Mouse (Mus musculus) stomach, embryonic 15.5 days (tissue): ENCODE measurements around the gene Myt1. TPM values are rescaled to one million over a fixed set of nuclear protein-coding genes. Genes with fewer than 3 reads are reported as not detected.

Experiments
- ATAC-seq: fragments of 200-750 bp; cut with Nextera tagmentation; 2 replicates; pipeline ENCODE4 v1.8.0; 2017; ENCODE audit warnings: low read depth, moderate number of reproducible peaks, moderate TSS enrichment; ENCODE audit not compliant: insufficient read depth, low FRiP score
- H3K27ac ChIP-seq: fragments of 300-500 bp; sonication (generic); 2 replicates; pipeline ENCODE4 v1.5.1; 2015; ENCODE audit warnings: mild to moderate bottlenecking, inconsistent platforms
- H3K27me3 ChIP-seq: fragments of 300-500 bp; sonication (generic); replicated peaks from 2 replicates; pipeline ENCODE4 v1.6.1; 2015; ENCODE audit warnings: inconsistent platforms
- H3K36me3 ChIP-seq: fragments of 300-500 bp; sonication (generic); 2 replicates; pipeline ENCODE4 v1.6.1; 2015; ENCODE audit warnings: inconsistent platforms
- H3K4me1 ChIP-seq: fragments of 300-500 bp; sonication (generic); 2 replicates; pipeline ENCODE4 v1.6.1; 2015; ENCODE audit warnings: inconsistent platforms
- H3K4me2 ChIP-seq: fragments of 300-500 bp; sonication (generic); 2 replicates; pipeline ENCODE4 v1.6.1; 2015; ENCODE audit warnings: mild to moderate bottlenecking, inconsistent platforms
- H3K4me3 ChIP-seq: fragments of 300-500 bp; sonication (generic); replicated peaks from 2 replicates; pipeline ENCODE4 v1.5.1; 2015; ENCODE audit warnings: inconsistent platforms
- H3K9ac ChIP-seq: fragments of 300-500 bp; sonication (generic); 2 replicates; pipeline ENCODE4 v1.6.1; 2015; ENCODE audit warnings: inconsistent platforms
- H3K9me3 ChIP-seq: fragments of 300-500 bp; sonication (generic); 2 replicates; pipeline ENCODE4 v1.6.1; 2016; ENCODE audit warnings: inconsistent platforms
- WGBS: fragments of 180-500 bp; shearing (Covaris S2); methylation state at CpG from one replicate; pipeline ENCODE4 v1.1.7; 2015; 5-methylcytosine and 5-hydroxymethylcytosine counted together
- polyA plus RNA-seq: library from polyadenylated mRNA; unstranded; fragments of >200 nt; fragmentation: Nextera tagmentation; extraction: Ambion mirVana; gene quantifications from 2 replicates; pipeline ENCODE4 v1.2.1, GENCODE M21; 2015

Gene Myt1
- polyA plus RNA-seq: 2.4 and 2.9 TPM in 2 replicates

DNA sequence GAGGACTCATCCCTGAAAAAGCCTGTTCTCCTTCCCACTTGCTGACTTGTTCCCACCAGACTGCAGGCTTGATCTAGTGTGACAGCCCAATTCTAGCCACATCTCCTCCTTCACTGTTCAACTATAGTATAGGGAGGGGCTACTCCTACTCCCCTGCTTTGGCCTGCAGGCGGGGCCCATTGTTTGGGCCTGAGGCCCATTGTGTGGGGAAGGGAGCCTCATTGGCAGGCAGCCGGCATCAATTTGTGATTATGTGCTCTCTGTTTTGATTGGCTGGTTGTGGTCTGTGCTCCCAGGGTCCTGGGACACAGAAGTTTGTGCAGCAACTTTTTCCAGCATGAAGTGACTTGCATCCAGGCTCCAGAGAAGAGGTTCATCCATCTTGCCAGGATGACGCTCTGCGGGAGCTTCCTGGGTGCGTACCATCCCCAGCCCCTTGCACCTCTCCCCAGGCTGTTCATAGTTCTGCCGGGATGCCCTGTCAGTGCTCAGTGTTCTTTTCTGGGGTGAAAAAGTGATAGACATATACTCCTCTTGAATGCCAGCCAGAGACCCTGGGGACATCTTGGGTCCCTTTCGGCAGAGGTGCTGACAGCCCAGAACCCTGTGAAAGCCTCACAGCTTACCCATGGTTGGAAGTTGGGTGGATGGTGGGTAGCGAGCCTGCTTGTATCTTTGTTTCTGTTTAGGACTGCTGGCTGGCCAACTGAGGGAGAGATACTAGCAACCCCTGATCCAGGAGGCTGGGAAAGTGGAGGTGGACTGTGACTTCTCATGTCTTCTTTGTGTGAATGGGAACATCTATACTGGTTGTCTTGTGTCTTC is at the start of gene Myt1:
Myt1 (plus strand) TSS at position 327 of the 825 bp plus-strand sequence.
- ATAC-seq: no peak
- H3K4me3 ChIP-seq: no peak within 1 kb of the TSS
- no peaks in the 10 kb centered on the region for H3K36me3 ChIP-seq
- no peaks in the 10 kb centered on the region for H3K9me3 ChIP-seq
- H3K4me1 ChIP-seq: no peaks in the 10 kb centered on the region
- no peak within 1 kb of the TSS for H3K4me2 ChIP-seq
- H3K27me3 ChIP-seq: no peaks in the 10 kb centered on the region
- no peak within 1 kb of the TSS for H3K9ac ChIP-seq
- WGBS: 59% methylated on average over 8 of the region's 8 CpGs
- H3K27ac ChIP-seq: no peak within 1 kb of the TSS

DNA sequence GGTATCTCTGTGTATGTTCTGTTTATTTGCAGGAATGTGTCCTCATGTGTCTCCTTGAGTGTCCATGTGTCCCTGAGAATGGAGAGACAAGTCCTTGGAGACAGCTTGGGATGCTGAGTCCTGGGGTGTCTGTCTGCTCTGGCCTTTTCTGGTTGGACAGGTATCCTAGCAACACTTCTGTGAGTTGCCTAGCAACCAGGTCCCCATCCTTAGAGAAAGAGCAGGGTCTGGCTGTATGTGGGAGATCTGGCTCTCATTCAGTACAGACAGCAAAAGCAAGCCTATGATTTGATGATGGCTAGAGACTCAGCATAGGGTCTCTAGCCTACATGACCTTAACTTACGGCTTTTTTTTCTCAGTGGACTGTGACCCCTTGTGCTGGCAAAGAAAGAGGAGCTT is 49.4 kb upstream of the Myt1 start:
- Histone ChIP-seq H3K36me3 (no peaks in the 10 kb centered on the region), H3K27me3 (no peaks in the 10 kb centered on the region), H3K9me3 (no peaks in the 10 kb centered on the region), H3K4me2 (no peak overlapping the region), H3K4me3 (no peak overlapping the region), H3K4me1 (0 out of 2 replicates have a peak, but pooled peaks cover 4% of the 10 kb centered on the region), H3K9ac (no peak overlapping the region), H3K27ac (no peak overlapping the region)
- no peak for ATAC-seq
- WGBS: 84% methylated on average over 1 of the region's 1 CpGs

DNA sequence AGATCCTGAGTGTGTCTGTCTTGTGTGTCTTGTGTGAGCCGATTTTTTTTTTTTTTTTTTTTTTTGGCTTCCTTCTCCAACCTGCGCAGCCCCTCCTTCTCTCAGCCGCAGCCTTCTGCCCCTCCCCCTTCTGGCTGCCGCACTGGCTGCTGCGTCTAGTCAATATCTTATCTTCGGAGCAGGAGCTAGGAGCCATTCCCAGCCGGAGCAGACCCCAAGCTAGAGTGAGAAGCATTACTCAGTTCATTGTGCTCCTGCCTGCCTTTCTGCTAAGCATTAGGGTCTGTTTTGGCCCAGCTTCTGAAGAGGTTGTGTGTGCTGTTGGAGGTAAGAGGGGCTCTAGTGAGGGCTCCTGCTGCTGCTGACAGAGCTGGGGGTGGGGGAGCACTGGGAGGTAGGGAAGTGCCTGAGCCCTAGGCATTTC is 48.2 kb upstream of the Myt1 start, which contains the start of gene Oprl1:
Oprl1 (plus strand) TSS at position 114 of the 424 bp plus-strand sequence.
- Histone ChIP-seq H3K4me3 (peak within 1 kb of the TSS; percentile 17; the same call in 1 of the 2 replicates), H3K27me3 (no peaks in the 10 kb centered on the region), H3K36me3 (no peaks in the 10 kb centered on the region), H3K27ac (no peak within 1 kb of the TSS), H3K4me1 (0 out of 2 replicates have a peak, but pooled peaks cover 4% of the 10 kb centered on the region), H3K4me2 (peak within 1 kb of the TSS; percentile 39), H3K9ac (no peak within 1 kb of the TSS), H3K9me3 (no peaks in the 10 kb centered on the region)
- peak; percentile 39; the same call in 1 of the 2 replicates for ATAC-seq
- 1% methylated on average over 7 of the region's 7 CpGs for WGBS

- WGBS: 66% methylated on average over 3 of the region's 3 CpGs
- H3K4me2 ChIP-seq: peak overlapping the region; percentile 39
- H3K9ac ChIP-seq: no peak overlapping the region
- 0 out of 2 replicates have a peak, but pooled peaks cover 4% of the 10 kb centered on the region for H3K4me1 ChIP-seq
- H3K27ac ChIP-seq: no peak overlapping the region
- H3K4me3 ChIP-seq: peak overlapping the region; percentile 17; the same call in 1 of the 2 replicates
- no peaks in the 10 kb centered on the region for H3K27me3 ChIP-seq
- 0 out of 2 replicates have a peak, but pooled peaks have one; percentile 27 for ATAC-seq
- H3K36me3 ChIP-seq: no peaks in the 10 kb centered on the region
- H3K9me3 ChIP-seq: no peaks in the 10 kb centered on the region
Observed at GRCm38 (mm10) chr2:181715382-181715781, 47.8 kb upstream of the Myt1 start.

DNA sequence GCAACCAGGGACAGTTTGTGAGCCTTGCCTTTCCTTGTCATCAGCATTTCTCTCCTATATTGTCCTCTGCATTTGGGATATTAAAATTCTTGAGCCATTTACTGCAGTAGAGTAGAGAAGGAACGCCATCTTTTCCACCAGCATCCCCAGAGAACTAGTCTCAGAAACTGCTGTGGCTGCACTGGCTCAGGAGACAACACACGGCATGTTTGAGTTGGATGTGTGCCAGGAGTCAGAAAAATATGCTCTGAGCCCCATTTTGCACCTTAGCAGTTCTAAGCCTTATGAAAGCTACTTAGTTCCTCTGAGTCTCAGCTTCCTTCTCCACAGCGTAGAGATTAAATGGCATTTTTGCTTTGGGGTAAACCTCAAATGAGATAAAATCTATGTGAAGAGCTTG is 46.1 kb upstream of the Myt1 start:
- Histone ChIP-seq H3K27me3 (no peaks in the 10 kb centered on the region), H3K4me3 (no peak overlapping the region), H3K9me3 (no peaks in the 10 kb centered on the region), H3K4me2 (no peak overlapping the region), H3K9ac (no peak overlapping the region), H3K27ac (no peak overlapping the region), H3K36me3 (no peaks in the 10 kb centered on the region), H3K4me1 (0 out of 2 replicates have a peak, but pooled peaks cover 4% of the 10 kb centered on the region)
- ATAC-seq: no peak
- 40% methylated on average over 3 of the region's 3 CpGs for WGBS

GRCm38 (mm10) chr2:181720061-181720460 is 43.1 kb upstream of the Myt1 start:
- no peak overlapping the region for H3K4me2 ChIP-seq
- ATAC-seq: no peak
- H3K27ac ChIP-seq: no peak overlapping the region
- H3K4me3 ChIP-seq: no peak overlapping the region
- 0 out of 2 replicates have a peak, but pooled peaks cover 1% of the 10 kb centered on the region for H3K4me1 ChIP-seq
- H3K9ac ChIP-seq: no peak overlapping the region
- no peaks in the 10 kb centered on the region for H3K9me3 ChIP-seq
- H3K27me3 ChIP-seq: no peaks in the 10 kb centered on the region
- H3K36me3 ChIP-seq: no peaks in the 10 kb centered on the region
- WGBS: 33% methylated on average over 3 of the region's 3 CpGs

DNA sequence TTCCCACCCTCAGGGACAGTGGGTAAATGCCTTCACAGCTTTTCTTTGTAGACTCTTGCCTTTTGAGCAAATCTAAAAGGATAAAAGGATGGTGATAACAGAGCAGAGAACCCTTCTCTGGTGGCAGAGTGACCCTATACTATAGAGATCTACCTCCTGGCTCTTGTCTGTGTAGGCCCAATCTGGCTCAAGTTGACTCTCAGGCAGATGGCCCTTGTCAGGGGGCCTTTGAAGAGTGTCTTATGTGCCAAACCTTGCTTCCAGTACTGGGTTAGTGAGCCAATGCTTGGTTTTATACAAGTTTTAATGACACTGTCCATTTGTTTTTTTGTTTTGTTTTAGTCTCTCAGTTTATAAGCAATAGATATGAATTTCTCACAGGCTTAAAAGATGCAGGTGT is 41.9 kb upstream of the Myt1 start:
- Histone ChIP-seq H3K9me3 (no peaks in the 10 kb centered on the region), H3K27me3 (no peaks in the 10 kb centered on the region), H3K4me3 (no peak overlapping the region), H3K4me1 (no peaks in the 10 kb centered on the region), H3K9ac (no peak overlapping the region), H3K27ac (no peak overlapping the region), H3K36me3 (no peaks in the 10 kb centered on the region), H3K4me2 (no peak overlapping the region)
- ATAC-seq: no peak

DNA sequence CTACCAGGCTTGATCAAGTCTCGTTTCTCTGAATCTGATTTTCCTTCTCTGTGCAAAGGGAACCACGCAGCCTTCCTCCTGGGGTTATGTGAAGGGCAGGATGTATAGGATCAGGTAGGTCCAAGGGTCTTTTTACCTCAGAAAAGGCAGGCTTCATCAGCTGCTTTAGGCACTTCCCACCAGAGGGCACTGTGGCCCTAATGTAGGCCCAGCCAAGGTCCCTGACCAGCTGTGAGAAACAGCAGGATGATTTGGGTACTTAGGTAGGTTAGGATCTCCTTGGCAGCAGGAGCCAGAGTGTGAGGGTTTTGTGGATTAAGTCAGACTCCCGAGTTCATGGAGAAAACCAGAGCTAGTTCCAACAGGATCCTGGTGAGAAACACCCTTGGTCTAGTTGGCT is 40.9 kb upstream of the Myt1 start:
- H3K9me3 ChIP-seq: no peaks in the 10 kb centered on the region
- no peak overlapping the region for H3K9ac ChIP-seq
- WGBS: 13% methylated on average over 3 of the region's 3 CpGs
- H3K4me1 ChIP-seq: no peaks in the 10 kb centered on the region
- H3K27ac ChIP-seq: no peak overlapping the region
- H3K4me2 ChIP-seq: no peak overlapping the region
- no peak for ATAC-seq
- no peak overlapping the region for H3K4me3 ChIP-seq
- no peaks in the 10 kb centered on the region for H3K27me3 ChIP-seq
- H3K36me3 ChIP-seq: no peaks in the 10 kb centered on the region

GRCm38 (mm10) chr2:181727659-181728262 is 35.4 kb upstream of the Myt1 start:
- Histone ChIP-seq H3K9ac (no peak overlapping the region), H3K4me3 (no peak overlapping the region), H3K36me3 (no peaks in the 10 kb centered on the region), H3K9me3 (no peaks in the 10 kb centered on the region), H3K27me3 (no peaks in the 10 kb centered on the region), H3K27ac (no peak overlapping the region), H3K4me2 (no peak overlapping the region), H3K4me1 (no peaks in the 10 kb centered on the region)
- WGBS: 56% methylated on average over 9 of the region's 9 CpGs
- no peak for ATAC-seq

- no peak overlapping the region for H3K4me2 ChIP-seq
- WGBS: 49% methylated on average over 3 of the region's 3 CpGs
- no peak overlapping the region for H3K27ac ChIP-seq
- H3K4me1 ChIP-seq: no peaks in the 10 kb centered on the region
- no peak for ATAC-seq
- no peak overlapping the region for H3K9ac ChIP-seq
- H3K9me3 ChIP-seq: no peaks in the 10 kb centered on the region
- H3K27me3 ChIP-seq: no peaks in the 10 kb centered on the region
- no peaks in the 10 kb centered on the region for H3K36me3 ChIP-seq
- H3K4me3 ChIP-seq: no peak overlapping the region
Observed at GRCm38 (mm10) chr2:181730051-181730450, 33.1 kb upstream of the Myt1 start.

DNA sequence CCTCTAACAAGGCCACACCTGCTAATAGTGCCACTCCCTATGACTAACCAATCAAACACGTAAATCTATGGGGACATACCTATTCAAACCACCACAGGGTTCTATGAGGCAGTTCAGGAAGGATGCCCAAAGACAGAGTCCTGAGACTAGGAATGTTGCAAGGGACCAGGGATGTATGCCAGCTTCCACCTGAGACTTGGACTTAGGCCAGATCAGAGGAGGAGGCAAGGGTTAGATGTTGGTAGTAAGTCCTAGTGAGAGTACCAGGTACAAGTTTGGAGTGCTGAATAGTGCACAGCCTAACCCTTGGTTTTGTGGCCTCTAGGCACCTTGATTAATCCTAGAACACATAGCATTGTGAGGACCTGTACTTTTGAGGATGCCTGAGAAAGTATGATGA is 10.5 kb upstream of the Myt1 start:
- Histone ChIP-seq H3K4me3 (no peak overlapping the region), H3K36me3 (no peaks in the 10 kb centered on the region), H3K27ac (no peak overlapping the region), H3K9ac (no peak overlapping the region), H3K4me1 (no peaks in the 10 kb centered on the region), H3K27me3 (no peaks in the 10 kb centered on the region), H3K4me2 (no peak overlapping the region), H3K9me3 (no peaks in the 10 kb centered on the region)
- ATAC-seq: no peak
- 67% methylated on average over 1 of the region's 1 CpGs for WGBS

DNA sequence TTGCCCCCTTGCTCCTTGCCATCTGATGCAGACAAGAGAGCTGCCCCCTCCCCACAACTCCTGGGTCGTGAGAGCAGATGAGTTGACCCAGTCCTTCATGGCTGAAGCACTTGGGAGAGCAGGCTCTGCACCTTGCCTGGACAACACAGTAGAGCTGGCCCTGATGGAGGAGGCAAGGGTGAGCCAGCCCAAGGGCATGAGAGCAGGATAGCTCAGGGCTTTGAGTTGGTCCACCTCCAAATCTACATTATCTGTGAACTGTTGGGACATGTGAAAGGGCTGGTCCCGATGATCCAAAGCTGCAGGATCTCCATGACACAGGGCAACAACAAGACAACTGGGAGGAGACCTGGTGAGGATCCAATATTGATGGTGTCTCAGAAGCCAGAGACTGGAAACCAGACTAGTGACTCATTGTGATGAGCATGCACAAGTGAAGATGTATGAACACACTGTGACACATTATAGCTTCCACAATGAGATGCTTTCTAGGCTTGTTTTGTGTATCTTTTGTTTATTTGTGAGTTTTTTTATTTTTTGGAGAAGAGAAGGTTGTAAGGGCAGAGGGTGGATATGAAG is 4.9 kb upstream of the Myt1 start:
- WGBS: 50% methylated on average over 2 of the region's 2 CpGs
- no peaks in the 10 kb centered on the region for H3K9me3 ChIP-seq
- no peak overlapping the region for H3K4me3 ChIP-seq
- H3K27me3 ChIP-seq: no peaks in the 10 kb centered on the region
- no peaks in the 10 kb centered on the region for H3K36me3 ChIP-seq
- H3K9ac ChIP-seq: no peak overlapping the region
- no peak overlapping the region for H3K27ac ChIP-seq
- no peak overlapping the region for H3K4me2 ChIP-seq
- H3K4me1 ChIP-seq: no peaks in the 10 kb centered on the region
- ATAC-seq: no peak
